Comparison of ENCODE assay signal across 9 mouse cellular contexts in genomic region chr5:138137935-138138549, GRCm38 (mm10). TPM values are rescaled to one million over a fixed set of nuclear protein-coding genes. Genes with fewer than 3 reads are reported as not detected.
DNase-seq lines count a peak whose midpoint lies in the region; ATAC-seq and TF ChIP-seq lines count a peak whose summit lies in the region.
"Had no signal": no experiment of that assay in that cellular context is flagged by ENCODE, and none has a peak within 500 bp of the region (broad histone marks: within the 10 kb centered on the region; RNA-seq: fewer than 3 reads in every experiment).

No protein-coding gene starts in this region.

- ATAC-seq in midbrain, embryonic 11.5 days (ENCODE audit: low FRiP score): peak; percentile 48; the same call in 1 of the 2 replicates
- no peak for ATAC-seq in midbrain, embryonic 15.5 days (replicated peaks)
- peak; percentile 77 for ATAC-seq in inflammation-experienced regulatory T-cells, adult 6 months
- peak; percentile 54 for ATAC-seq in lung, postnatal 0 days

- H3K27ac ChIP-seq in midbrain, embryonic 11.5 days (ENCODE audit: low read depth, low read length): no peak overlapping the region
- no peak overlapping the region for H3K27ac ChIP-seq in midbrain, embryonic 15.5 days
- H3K27ac ChIP-seq in lung, postnatal 0 days (ENCODE audit: low read length): no peak overlapping the region
- H3K27ac ChIP-seq: heart, embryonic 15.5 days had no signal

- H3K9ac ChIP-seq in midbrain, embryonic 11.5 days (ENCODE audit: low read length): no peak overlapping the region
- no peak overlapping the region for H3K9ac ChIP-seq in midbrain, embryonic 15.5 days
- H3K9ac ChIP-seq in lung, postnatal 0 days (replicated peaks; ENCODE audit: low read depth): no peak overlapping the region
- H3K9ac ChIP-seq: heart, embryonic 15.5 days had no signal

- H3K4me1 ChIP-seq in midbrain, embryonic 11.5 days (ENCODE audit: control insufficient read depth, insufficient read depth, low read length): no peaks in the 10 kb centered on the region
- H3K4me1 ChIP-seq in midbrain, embryonic 15.5 days: no peaks in the 10 kb centered on the region
- H3K4me1 ChIP-seq in lung, postnatal 0 days (ENCODE audit: insufficient read depth, low read depth, low read length): no peaks in the 10 kb centered on the region
- H3K4me1 ChIP-seq: heart, embryonic 15.5 days had no signal

- peak; percentile 54 for DNase-seq in adrenal gland, postnatal 14 days
- no peak for DNase-seq in adrenal gland, postnatal 25 days
- DNase-seq in midbrain, embryonic 11.5 days (ENCODE audit: low spot score, missing footprints): peak; percentile 92
- DNase-seq in brain, embryonic 14.5 days (ENCODE audit: low read depth): peak; percentile 60
- DNase-seq in lung, postnatal 0 days (ENCODE audit: low spot score): peak; percentile 64
- peak; percentile 15 for DNase-seq in yolk sac, embryonic 10.5 days (ENCODE audit: low spot score)

- H3K36me3 ChIP-seq in midbrain, embryonic 11.5 days (ENCODE audit: control insufficient read depth, insufficient read depth, low read length): peaks cover 16% of the 10 kb centered on the region; the same call in 1 of the 2 replicates
- peaks cover 28% of the 10 kb centered on the region for H3K36me3 ChIP-seq in midbrain, embryonic 15.5 days (replicated peaks)
- H3K36me3 ChIP-seq in lung, postnatal 0 days (ENCODE audit: insufficient read depth, low read length): peaks cover 22% of the 10 kb centered on the region

- H3K9me3 ChIP-seq in midbrain, embryonic 11.5 days (ENCODE audit: control insufficient read depth, low read length): no peaks in the 10 kb centered on the region
- H3K9me3 ChIP-seq in midbrain, embryonic 15.5 days: no peaks in the 10 kb centered on the region
- H3K9me3 ChIP-seq in lung, postnatal 0 days (ENCODE audit: low read length): no peaks in the 10 kb centered on the region
- H3K9me3 ChIP-seq: heart, embryonic 15.5 days had no signal

- 62% methylated on average over 8 of the region's 8 CpGs for WGBS in midbrain, embryonic 11.5 days
- 62% methylated on average over 8 of the region's 8 CpGs for WGBS in midbrain, embryonic 15.5 days
- 52% methylated on average over 8 of the region's 8 CpGs for WGBS in lung, postnatal 0 days

- peak; percentile 55 for TF ChIP-seq CTCF in brain, embryonic 14.5 days (IDR thresholded peaks at IDR 0.05; ENCODE audit: borderline replicate concordance, extremely low read depth, insufficient read depth, insufficient read length)
- peak; percentile 84 for TF ChIP-seq CTCF in lung, postnatal 0 days (IDR thresholded peaks at IDR 0.05)

- no peaks in the 10 kb centered on the region for H3K27me3 ChIP-seq in midbrain, embryonic 11.5 days (ENCODE audit: control insufficient read depth, insufficient read depth, low read length)
- no peaks in the 10 kb centered on the region for H3K27me3 ChIP-seq in midbrain, embryonic 15.5 days (replicated peaks)
- no peaks in the 10 kb centered on the region for H3K27me3 ChIP-seq in lung, postnatal 0 days (replicated peaks; ENCODE audit: insufficient read depth, low read length)
- H3K27me3 ChIP-seq: heart, embryonic 15.5 days had no signal

- TF ChIP-seq POLR2A in brain, embryonic 14.5 days (IDR thresholded peaks at IDR 0.05; ENCODE audit: borderline replicate concordance, extremely low read depth, insufficient read depth, insufficient read length, poor library complexity, severe bottlenecking): no peak

- no peak overlapping the region for H3K4me3 ChIP-seq in midbrain, embryonic 11.5 days (ENCODE audit: low read depth, low read length)
- no peak overlapping the region for H3K4me3 ChIP-seq in midbrain, embryonic 15.5 days
- H3K4me3 ChIP-seq in lung, postnatal 0 days (ENCODE audit: low read depth, low read length): no peak overlapping the region
- H3K4me3 ChIP-seq: heart, embryonic 15.5 days had no signal

- no peak for TF ChIP-seq EP300 in lung, postnatal 0 days (IDR thresholded peaks at IDR 0.05)

- no peak overlapping the region for H3K4me2 ChIP-seq in midbrain, embryonic 11.5 days
- no peak overlapping the region for H3K4me2 ChIP-seq in midbrain, embryonic 15.5 days
- H3K4me2 ChIP-seq in lung, postnatal 0 days (replicated peaks; ENCODE audit: low read depth, low read length): no peak overlapping the region
- H3K4me2 ChIP-seq: heart, embryonic 15.5 days had no signal

RNA-seq across cellular contexts. Expression of gene Zfp113, which starts 17.5 kb away (rescaled TPM):
- total RNA-seq in adrenal gland, postnatal 14 days (2021): 12.5 and 15.4 TPM in 2 replicates
- 11.4 and 14.1 TPM in 2 replicates for total RNA-seq in adrenal gland, postnatal 25 days (2021)
- polyA plus RNA-seq in midbrain, embryonic 11.5 days (2014; fragmentation: Nextera tagmentation; extraction: Ambion mirVana): 27.4 and 32.9 TPM in 2 replicates
- polyA plus RNA-seq in midbrain, embryonic 15.5 days (2015; fragmentation: Nextera tagmentation; extraction: Ambion mirVana): 31.6 and 33.7 TPM in 2 replicates
- 10.3 and 11.9 TPM in 2 replicates for polyA plus RNA-seq in brain, embryonic 14.5 days (2012; rRNA removed)
- polyA plus RNA-seq in inflammation-experienced regulatory T-cells, adult 6 months (2017; shearing (Covaris generic)): 10 to 100 TPM in 1 of 3 experiments, 1 to 10 TPM in 2; 9.5 to 17.9 (median 9.8) TPM
- 11.4 and 12.3 TPM in 2 replicates for polyA plus RNA-seq in lung, postnatal 0 days (2015; fragmentation: Nextera tagmentation; extraction: Ambion mirVana)

RNA-seq across cellular contexts. Expression of gene Zscan21, which starts 21.3 kb away (rescaled TPM):
- 16.7 and 17.2 TPM in 2 replicates for total RNA-seq in adrenal gland, postnatal 14 days (2021)
- 18.9 and 19.8 TPM in 2 replicates for total RNA-seq in adrenal gland, postnatal 25 days (2021)
- polyA plus RNA-seq in midbrain, embryonic 11.5 days (2014; fragmentation: Nextera tagmentation; extraction: Ambion mirVana): 113 and 122 TPM in 2 replicates
- polyA plus RNA-seq in midbrain, embryonic 15.5 days (2015; fragmentation: Nextera tagmentation; extraction: Ambion mirVana): 104 and 111 TPM in 2 replicates
- 63.8 and 66.3 TPM in 2 replicates for polyA plus RNA-seq in brain, embryonic 14.5 days (2012; rRNA removed)
- polyA plus RNA-seq in inflammation-experienced regulatory T-cells, adult 6 months (2017; shearing (Covaris generic)): 10 to 100 TPM; 18.6 to 21.0 (median 19.1) TPM
- 32.1 and 35.1 TPM in 2 replicates for polyA plus RNA-seq in lung, postnatal 0 days (2015; fragmentation: Nextera tagmentation; extraction: Ambion mirVana)

RNA-seq across cellular contexts. Expression of gene Cops6, which starts 22.8 kb away (rescaled TPM):
- 149 and 153 TPM in 2 replicates for total RNA-seq in adrenal gland, postnatal 14 days (2021)
- 136 and 140 TPM in 2 replicates for total RNA-seq in adrenal gland, postnatal 25 days (2021)
- 262 and 293 TPM in 2 replicates for polyA plus RNA-seq in midbrain, embryonic 11.5 days (2014; fragmentation: Nextera tagmentation; extraction: Ambion mirVana)
- polyA plus RNA-seq in midbrain, embryonic 15.5 days (2015; fragmentation: Nextera tagmentation; extraction: Ambion mirVana): 310 and 323 TPM in 2 replicates
- polyA plus RNA-seq in brain, embryonic 14.5 days (2012; rRNA removed): 134 and 144 TPM in 2 replicates
- 100 to 1,000 TPM; 199 to 212 (median 207) TPM for polyA plus RNA-seq in inflammation-experienced regulatory T-cells, adult 6 months (2017; shearing (Covaris generic))
- 173 TPM in 2 replicates for polyA plus RNA-seq in lung, postnatal 0 days (2015; fragmentation: Nextera tagmentation; extraction: Ambion mirVana)

RNA-seq across cellular contexts. Expression of gene Ap4m1, which starts 33.8 kb away (rescaled TPM):
- 21.4 and 24.2 TPM in 2 replicates for total RNA-seq in adrenal gland, postnatal 14 days (2021)
- 19.1 and 25.8 TPM in 2 replicates for total RNA-seq in adrenal gland, postnatal 25 days (2021)
- 15.2 and 17.3 TPM in 2 replicates for polyA plus RNA-seq in midbrain, embryonic 11.5 days (2014; fragmentation: Nextera tagmentation; extraction: Ambion mirVana)
- 28.5 and 30.5 TPM in 2 replicates for polyA plus RNA-seq in midbrain, embryonic 15.5 days (2015; fragmentation: Nextera tagmentation; extraction: Ambion mirVana)
- polyA plus RNA-seq in brain, embryonic 14.5 days (2012; rRNA removed): 60.2 and 77.6 TPM in 2 replicates
- polyA plus RNA-seq in inflammation-experienced regulatory T-cells, adult 6 months (2017; shearing (Covaris generic)): 1 to 10 TPM; 4.9 to 7.5 (median 7.4) TPM
- 10.9 and 11.1 TPM in 2 replicates for polyA plus RNA-seq in lung, postnatal 0 days (2015; fragmentation: Nextera tagmentation; extraction: Ambion mirVana)

RNA-seq across cellular contexts. Expression of gene Mcm7, which starts 34.2 kb away (rescaled TPM):
- 50.3 and 52.2 TPM in 2 replicates for total RNA-seq in adrenal gland, postnatal 14 days (2021)
- 46.7 and 48.8 TPM in 2 replicates for total RNA-seq in adrenal gland, postnatal 25 days (2021)
- polyA plus RNA-seq in midbrain, embryonic 11.5 days (2014; fragmentation: Nextera tagmentation; extraction: Ambion mirVana): 303 and 320 TPM in 2 replicates
- 93.3 and 95.3 TPM in 2 replicates for polyA plus RNA-seq in midbrain, embryonic 15.5 days (2015; fragmentation: Nextera tagmentation; extraction: Ambion mirVana)
- 111 and 146 TPM in 2 replicates for polyA plus RNA-seq in brain, embryonic 14.5 days (2012; rRNA removed)
- 10 to 100 TPM; 47.6 to 94.8 (median 56.4) TPM for polyA plus RNA-seq in inflammation-experienced regulatory T-cells, adult 6 months (2017; shearing (Covaris generic))
- polyA plus RNA-seq in lung, postnatal 0 days (2015; fragmentation: Nextera tagmentation; extraction: Ambion mirVana): 36.2 and 37.5 TPM in 2 replicates
